Mouse (Mus musculus) spleen, postnatal 36 days (tissue): ENCODE measurements around the gene Cdk14.
"Not testable (repeated sequence)": the region's sequence is repeated elsewhere in the genome, so short reads cannot be mapped to it uniquely, and the experiment has no call there.

Source experiments
- DNase-seq, 2 experiments: peaks; one replicate each; pipeline ENCODE4 v3.0.0; 2022; ENCODE audit warnings: low spot score in 2 of 2, mixed read lengths in 1 of 2

Gene Cdk14

DNA sequence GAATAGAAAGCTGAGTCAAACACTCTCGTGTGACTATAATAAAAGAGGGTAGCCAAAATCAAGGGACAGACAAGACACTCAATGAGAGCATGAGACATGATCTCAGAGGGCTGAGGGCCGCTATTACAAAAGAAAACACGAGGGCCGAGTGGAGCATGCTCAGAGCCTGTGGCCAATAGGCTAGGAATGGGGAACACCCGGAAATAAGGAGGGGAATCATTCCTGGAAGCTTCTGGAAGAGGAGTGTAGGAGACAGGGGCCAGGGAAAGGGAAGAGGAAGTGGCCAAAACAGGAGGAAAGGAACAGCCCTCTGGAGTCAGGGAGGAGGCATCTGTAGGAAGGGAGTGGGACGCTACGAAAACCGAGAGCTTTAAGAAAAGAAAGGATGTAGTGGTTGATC lies 52.6 kb downstream of the Cdk14 start:
- no peak for DNase-seq

DNA sequence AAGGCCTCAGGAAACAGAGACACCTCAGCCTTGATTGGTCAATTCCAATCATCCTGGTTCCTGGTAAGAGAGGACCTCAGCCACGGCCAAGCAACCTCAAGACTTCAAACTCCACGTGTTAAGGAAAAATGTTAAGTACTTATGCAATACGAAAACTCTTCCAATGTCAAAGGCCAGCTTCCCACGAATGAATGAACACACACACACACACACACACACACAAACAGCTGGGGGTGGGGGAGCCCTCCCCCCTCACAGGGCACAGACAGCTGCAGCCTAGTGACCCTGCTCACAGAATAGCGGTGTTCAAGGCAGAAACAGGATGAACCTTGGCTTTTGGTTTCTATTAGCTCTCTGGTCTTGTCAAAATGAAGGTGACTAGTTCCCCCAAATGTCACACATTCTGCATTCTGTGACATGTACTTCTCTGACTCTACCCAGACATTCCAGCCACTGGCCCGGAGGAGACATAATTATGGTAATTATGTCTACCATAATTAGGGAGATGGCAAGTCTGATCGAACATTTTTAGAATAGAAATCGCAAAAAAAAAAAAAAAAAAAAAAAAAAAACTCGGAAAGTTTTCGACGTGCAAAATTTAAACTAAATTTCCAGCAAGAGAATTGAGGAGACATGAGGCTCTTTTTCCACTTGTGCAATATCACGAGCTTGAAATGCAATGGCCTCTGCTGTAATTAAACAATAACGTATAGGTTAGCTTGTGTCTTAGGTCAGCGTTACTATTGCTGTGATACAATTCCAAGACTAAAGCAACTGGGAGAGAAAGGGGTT lies 54.6 kb downstream of the Cdk14 start:
- DNase-seq: no peak

DNA sequence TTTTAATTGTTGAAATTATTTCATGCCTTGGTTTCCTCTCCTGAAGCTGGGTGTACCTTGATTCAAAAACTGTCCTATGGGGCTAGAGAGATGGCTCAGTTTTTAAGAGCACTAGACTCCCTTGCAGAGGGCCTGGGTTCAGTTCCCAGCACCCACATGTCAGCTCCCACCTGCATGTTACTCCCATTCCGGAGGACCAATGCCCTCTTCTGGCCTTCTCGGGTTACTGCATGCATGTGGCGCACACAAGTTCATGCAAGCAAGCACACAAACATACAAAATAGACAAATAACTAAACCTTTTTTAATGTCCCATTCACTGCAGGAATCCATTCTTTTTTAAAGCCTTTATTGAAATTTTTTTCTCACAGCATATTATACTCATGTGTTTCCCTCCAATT lies 58.4 kb downstream of the Cdk14 start:
- no peak for DNase-seq

DNA sequence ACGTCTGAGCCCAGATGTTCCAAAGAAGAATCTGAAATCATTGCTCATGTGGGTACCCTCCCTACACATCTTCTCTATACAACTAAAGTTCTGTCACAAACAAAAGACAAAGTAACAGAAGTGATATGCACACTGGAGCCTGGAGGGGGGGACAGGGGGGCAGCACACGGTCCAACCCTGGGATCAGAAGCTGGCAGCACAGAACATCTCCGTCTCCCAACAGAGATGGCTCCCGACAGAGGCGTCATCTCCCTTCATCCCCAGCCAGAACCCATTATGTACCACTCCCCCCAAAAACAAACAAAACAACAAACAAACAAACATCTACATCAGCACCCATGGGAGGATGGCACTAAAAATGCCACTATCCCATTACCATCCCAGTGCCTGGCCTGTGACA lies 59.8 kb downstream of the Cdk14 start:
- DNase-seq: no peak

DNA sequence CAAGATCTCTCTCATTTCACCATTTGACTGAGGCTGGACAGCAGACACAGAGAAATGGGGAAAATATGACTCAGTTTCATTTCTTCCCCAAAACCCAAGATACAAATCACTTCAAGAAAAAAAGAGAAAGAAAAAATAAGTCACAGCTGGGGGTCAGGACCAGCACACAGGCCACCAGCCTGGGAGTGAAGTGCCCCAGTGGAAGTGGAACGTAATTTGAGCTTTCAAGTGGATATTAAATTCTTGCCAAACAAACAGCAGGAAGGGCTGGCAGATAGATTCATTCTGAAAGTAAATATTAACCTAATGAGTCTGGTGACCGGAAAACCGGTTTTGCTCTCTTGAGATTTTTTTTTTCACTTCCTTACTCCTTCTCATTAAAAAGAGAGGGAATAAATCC lies 60.2 kb downstream of the Cdk14 start:
- DNase-seq: no peak

DNA sequence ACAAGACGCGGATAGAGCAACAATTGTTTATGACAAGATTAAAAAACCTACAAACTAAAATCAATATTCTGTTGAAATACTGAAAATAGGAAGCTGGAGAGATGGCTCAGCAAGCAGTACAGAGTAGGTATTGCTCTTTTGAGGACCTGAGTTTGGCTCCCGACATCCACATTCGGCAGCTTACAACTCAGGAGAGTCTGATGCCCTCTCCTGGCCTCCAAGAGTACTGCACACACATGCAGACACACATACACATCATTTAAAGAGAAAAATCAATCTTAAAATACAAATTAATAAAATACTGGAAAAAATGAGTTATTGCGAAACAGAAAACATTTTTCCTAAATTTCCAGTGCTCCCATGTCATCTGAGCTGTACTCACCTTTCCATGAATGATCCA lies 60.7 kb downstream of the Cdk14 start:
- DNase-seq: no peak

DNA sequence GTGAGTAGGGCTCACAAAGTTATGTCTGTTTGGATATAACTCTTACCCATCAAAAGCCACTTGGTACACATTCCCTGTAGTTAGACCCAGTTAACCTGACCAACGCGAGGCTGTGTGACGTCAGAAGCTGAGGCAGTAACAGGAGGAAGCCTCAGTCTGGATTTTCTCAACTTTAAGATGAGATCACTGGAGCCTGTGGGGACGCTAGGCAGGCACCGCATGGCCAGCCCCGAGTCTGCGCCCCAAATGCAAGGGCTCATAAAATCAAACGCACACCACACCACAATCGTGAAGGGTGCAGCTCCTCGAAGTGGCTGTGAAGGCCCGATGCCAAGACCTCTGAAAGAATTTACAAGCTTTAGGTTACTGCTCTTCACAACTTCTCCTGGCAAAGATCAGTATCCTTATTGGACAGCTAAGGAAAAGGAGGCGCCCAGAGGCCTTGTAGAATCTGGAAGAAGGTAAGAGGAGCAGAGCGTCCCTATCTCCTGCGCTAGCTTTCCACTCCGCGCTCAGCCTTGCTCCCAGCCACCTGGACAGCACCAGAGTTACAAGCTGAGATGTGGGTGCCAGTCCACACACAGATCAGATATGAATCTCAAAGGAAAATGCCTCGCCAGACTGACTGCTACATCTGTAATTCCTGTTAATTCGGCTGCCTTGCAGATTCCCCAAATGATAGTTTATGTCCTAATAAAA lies 61.9 kb downstream of the Cdk14 start:
- no peak for DNase-seq

DNA sequence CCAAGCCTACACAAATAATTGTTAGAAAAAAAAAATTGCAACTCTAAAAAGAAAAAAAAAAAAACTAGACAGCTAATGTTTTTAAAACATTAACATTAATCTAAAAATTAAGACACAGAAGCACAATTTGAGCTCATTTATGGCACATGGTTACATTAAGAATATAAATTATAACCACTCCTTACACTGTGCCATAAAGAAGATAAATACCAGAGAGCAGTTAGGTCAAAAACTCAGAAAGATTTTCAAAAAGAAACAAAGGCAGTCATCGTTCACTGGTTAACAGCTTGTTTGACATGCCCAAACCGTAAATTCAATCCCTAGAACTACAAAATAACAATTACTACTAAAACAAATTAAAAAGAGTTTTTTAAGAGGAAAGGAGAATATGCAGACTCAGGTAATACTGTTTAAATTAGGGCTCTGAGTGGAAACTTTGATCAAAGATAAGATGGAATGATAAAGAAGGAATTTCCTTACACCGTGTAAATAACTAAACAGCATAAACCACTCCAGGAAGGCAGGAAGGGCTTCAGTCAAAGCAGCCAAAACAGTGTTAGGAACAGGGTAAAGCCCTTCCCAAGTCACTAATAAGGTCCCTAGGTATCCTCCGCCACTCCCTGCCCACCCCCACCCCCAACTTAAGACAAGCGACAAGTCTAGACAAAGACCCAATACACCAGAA lies 65.3 kb downstream of the Cdk14 start:
- DNase-seq: no peak

DNA sequence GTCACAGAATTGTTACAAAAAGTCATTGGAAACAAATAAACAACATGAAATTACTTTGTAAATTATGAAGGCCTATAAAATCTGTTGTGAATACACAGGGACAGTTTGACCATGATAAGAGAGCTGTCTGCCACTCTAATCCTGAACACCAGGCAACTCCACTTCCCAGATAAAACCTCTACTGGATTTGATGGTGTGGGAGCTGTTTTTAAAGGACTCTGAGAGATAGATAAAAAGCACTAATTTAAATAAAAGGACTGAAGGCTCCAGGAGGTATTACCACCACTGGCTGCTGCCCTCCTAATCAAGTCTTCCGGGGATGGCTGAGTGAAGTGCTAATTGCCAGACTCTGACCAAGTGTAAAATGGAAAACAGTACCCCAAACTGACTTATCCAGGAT lies 66.2 kb downstream of the Cdk14 start:
- DNase-seq: no peak

DNA sequence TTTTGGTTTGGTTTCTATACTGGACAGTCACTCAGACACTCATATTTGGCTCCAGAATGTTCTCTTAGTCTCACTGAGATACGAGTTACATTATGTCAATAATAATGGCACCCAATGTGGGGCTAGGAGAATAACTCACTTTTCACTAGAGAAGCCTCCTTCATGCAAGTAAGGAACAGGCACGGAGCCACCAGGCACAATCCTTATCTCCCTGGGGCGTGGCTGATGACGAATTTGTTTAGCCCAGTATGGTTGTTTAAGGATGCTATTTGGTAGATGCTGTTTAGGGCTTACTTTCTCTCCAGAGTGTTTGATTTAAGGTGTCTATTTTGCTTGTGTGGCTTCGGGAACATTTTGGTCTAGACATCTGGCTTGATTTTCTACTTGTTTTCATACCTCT lies 75.5 kb downstream of the Cdk14 start:
- no peak for DNase-seq

DNA sequence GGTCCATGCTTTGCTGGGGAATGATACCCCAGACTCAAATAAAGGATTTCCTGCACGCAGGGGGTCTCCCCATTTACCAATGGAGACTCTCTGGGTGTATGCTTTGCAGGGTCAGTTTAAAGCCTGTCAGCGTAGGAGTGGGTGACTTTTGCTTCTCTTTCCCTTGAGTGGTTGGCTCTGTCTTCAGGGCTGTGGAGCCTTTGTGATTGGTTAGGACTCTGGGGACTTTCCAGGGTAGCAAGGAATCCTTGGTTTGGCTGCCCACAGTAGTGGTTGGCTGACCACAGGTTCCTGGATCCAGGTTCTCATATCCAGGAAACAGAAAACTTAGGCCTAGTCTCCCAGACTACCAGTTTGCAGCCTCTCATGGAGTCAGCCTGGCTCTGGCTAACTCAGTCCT lies 76.4 kb downstream of the Cdk14 start:
- DNase-seq: no peak

DNA sequence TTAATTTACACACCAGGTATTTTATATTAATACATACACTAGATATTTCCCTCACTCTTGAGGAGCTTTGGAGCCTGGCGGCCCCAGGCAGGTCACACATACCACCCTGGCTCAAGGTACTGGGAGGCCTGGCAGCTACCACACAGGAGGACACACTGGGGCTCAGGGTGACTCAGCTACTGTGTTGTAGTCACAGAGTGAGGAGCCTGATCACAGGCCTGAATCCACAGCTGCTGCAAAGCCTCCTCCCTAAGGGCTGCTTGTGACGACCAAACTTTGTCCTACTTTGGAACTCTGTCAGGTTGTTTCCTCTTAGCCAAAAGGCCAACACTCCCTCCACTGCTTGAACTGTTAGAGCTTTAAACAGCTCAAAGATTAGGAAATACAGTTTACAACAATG lies 76.8 kb downstream of the Cdk14 start:
- DNase-seq: no peak

DNA sequence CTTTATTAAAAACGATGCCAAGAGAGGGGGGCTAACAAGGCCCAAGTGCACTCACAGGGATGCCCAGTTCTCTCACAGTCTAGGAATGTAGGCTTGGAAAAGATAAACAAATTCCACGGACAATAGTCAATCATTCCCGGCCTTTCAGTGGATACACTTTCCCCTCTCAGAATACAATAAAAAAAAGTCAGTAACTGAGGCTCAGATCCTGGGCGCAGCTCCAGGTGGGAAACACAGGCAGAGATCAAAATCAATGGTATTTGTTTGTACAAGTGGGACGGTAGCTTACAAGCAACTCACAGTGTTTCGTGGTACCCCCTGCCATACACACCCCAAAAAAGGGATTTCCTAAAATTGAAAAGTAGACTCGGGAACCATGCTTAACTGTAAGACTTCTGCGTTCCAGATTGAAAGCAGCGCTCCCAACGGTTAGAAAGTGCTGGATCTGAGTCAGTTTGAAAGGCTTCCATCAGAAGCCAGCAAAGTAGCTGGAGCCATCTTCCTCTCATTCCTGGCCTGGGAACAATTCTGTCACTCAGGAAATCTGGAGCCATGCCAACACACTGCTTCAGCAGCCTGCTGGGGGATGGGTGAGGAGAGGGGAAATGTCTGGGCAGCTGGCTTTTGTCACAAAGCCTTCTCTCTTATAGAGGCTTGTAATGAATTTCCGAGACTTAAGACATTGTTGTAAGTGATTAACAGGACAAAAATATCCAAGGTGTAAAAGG lies 77.5 kb downstream of the Cdk14 start:
- peak in 1 of 2 experiments; percentile 13 for DNase-seq

DNA sequence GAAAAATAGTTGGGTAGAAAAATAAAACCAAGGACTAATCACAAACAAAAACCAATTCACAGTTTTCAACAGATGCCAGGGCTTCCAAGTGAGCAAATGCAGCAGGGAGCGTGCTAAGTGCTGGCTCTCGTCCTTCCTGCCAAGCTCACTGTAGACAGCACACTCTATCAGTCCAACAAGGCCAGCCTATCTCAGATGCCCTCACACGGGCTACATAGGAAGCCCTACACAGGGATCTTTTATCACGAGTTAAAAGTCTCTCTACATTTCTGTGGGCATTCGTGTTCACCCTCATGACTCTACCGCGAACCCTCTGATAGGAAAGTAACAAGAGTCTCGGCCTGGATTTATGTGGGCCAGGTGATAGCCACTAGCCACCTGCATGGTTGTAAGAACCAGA lies 78.5 kb downstream of the Cdk14 start:
- no peak for DNase-seq

DNA sequence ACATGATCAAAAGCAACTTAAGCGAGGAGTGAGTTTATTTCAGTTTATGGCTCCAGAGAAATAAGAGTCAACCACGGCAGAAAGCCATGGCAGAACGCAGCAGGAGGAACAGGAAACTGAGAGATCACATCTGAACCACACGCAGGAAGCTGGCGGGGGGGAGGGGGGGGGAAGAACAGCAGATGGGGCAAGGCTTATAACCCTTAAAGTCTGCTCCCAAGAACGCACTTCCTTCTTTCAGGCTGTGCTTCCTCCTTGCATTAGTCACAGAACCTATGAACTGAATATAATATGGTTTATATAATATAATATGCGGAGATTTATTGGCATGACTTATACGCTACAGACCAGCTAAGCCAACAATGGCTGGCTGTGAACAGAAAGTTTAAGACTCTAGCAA lies 86.2 kb downstream of the Cdk14 start:
- DNase-seq: no peak

DNA sequence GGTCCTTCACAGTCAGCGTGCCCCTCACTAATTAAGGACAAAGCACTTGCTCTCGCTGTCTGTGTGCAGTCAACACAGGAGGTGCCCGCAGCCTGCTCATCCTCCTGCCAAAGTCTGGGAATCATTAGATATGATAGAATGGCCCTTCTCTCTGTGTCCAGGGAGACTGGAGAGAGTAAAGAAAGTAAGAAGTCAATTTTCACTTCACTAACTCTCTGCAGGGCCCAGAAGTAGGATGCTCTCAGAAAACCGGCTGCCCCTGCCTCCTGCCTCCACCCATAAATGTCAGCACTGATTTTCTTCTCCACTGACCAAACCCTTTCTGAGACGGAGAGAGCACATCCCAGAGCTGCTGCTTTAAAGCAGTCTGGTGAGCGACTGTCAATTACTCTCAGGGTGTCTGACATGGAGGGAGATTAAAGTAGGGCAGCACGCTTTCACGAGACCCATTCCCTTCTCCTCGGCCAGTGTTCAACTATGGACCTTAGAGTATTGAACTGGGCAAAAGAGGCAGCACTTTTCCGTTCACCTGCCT lies 89.1 kb downstream of the Cdk14 start:
- DNase-seq: no peak

DNA sequence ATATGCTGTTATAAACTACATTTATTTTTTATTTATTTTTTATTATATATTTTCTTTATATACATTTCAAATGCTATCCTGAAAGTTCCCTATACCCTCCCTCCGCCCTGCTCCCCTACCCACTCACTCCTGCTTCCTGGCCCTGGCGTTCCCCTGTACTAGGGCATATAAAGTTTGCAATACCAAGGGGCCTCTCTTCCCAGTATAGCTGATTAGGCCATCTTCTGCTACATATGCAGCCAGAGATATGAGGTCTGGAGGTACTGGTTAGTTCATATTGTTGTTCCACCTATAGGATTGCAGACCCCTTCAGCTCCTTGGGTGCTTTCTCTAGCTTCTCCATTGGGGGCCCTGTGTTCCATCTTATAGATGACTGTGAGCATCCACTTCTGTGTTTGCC lies 91.1 kb downstream of the Cdk14 start:
- not testable (repeated sequence) for DNase-seq

DNA sequence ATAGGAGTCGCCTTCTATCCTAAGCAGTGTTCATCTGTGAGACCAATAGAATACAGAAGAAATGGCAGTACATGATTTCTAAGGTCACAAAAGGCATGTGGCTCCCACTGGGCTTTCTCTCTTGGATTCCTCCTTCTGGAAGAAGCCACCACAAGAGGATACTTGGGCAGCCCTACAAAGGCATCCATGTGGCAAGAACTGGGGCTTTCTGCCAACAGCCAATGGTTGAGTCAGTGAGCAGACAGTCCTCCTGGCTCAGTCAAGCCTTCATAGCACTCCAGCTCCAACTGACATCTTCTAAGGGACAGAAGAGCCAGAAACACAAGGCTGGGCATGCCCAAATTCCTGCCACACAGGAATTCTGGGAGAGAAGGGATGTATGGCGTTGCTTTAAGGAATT lies 93.4 kb downstream of the Cdk14 start:
- no peak for DNase-seq

DNA sequence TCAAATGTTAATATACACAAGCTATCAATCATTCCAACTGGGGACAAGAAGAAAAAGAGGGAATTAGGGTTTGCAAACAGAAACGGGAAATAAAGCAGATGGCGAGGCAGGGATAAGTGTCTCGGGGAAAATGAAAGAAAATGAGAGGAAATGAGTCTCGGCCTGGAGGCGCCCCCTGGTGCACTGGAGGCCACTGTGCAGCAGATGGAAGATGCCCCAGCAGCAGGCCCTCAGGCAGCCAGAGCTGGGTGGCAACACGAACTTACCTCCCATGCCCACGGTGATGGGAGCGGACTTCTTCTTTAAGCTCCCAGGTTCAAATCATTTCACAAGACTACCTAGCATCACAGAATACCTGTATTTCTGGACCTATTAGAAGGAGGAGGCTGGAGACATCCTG lies 97.4 kb downstream of the Cdk14 start:
- DNase-seq: no peak

DNA sequence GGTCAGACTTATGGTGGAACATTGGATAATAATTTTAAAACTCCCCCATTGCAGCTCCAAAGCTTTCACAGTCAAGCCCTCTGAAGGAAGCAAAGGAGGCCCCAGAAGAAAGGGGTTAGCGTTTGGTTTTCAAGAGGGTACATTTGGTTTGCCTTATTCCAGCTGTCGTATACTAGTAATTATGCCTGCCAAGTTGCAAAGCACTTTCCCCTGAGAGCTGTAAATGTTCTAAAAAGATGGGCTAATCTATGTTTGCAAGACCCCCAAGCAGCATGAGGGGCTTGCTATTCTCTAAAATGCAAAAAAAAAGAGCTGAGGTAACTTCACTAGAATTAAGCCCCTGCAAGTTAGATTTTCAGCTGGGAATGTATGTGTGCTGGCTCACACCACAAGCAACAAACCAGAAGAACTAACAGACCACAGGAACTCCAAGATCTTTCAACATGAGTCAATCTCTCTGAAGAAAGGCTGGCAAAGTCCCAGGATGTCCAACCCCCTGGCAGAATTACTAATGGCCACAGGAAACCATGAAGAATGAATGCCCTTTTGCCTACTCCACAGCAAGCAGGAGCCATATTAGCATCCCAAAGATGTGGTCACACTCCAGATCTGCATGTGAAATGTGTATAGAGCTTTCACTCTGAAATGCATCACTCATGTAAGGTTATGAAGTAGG lies 99.5 kb downstream of the Cdk14 start:
- no peak for DNase-seq

DNA sequence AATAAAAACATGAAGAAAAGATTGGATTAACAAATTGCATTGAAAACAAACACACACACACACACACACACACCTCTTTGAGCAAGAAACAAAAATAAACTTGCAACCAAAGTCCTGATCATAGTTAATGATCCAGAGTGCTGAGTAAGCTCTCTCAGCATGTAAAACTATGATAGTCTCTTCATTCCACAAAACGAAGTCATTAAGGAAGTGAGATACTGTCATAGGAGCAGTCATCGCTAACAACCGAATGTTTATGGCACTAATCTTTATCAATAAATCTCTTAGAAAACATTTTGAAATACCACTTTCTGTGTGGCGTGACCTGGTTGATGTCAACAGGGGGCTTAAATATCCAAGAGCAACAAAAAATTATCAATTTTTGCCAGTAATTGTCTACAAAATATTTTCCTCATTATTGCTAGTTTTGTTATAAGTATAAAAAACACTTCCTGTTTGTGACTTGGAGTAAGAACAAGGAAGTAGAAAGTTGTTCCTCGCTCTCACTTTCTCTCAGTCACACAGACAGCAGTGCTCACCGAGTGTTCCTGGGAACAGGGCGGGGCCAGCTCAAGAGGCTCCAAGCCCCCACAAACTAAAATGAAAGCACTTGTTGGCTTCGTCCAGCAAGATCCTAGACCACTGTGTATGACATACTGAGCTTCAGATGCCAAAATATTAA lies 100.1 kb downstream of the Cdk14 start:
- DNase-seq: peak in 1 of 2 experiments; percentile 11
